Mouse (Mus musculus) thymus, postnatal 36 days (tissue): Measurements from ENCODE around the gene Vmn1r237.
A peak's percentile ranks its signal among the peaks of the same experiment; 100 is the strongest.

Experiments used
- DNase-seq, 2 experiments: peaks; one replicate each; pipeline ENCODE4 v3.0.0; 2022; ENCODE audit warnings: mixed read lengths in 2 of 2

Gene Vmn1r237

DNA sequence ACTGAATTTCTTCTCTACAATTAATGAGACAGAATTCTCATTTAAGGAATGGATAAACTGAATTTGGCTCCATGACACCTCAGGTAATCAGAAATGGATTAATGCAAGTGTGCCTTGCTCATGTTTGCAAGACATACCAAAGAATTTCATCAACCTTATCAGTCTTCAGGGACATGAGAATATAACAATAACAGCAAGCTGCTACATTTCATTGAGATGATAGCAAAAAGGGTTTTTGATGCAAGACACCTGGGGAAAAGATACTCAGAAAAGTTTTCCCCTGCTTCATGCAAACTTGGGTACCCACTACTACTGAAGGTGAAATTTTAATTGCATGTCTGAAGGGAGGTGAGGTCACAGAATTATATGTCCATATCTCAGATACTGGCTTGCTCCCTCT, at the start of gene Vmn1r237:
TSS of gene Vmn1r237 (plus strand) at position 301 of the 400 bp plus-strand sequence.
- no peak for DNase-seq

DNA sequence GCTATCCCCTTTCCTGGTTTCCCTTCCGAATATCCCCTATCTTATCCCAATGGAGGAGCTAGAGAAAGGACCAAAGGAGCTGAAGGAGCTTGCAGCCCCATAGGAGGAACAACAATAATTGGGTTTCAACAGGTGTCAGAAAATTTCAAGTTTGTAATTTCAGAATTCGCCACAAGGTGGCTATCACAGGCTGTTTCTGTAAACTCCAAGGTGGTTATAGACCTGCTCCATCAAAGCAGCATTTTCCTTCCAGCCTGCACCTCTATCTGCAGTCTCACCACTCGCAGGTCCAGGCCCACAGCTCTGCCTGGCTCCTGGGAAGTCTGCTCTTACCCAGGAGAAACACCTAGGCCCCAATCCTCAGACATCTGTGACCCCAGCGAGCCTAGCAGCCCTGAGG, 39.6 kb upstream of the Vmn1r237 start:
- peak; percentile 11 for DNase-seq

DNA sequence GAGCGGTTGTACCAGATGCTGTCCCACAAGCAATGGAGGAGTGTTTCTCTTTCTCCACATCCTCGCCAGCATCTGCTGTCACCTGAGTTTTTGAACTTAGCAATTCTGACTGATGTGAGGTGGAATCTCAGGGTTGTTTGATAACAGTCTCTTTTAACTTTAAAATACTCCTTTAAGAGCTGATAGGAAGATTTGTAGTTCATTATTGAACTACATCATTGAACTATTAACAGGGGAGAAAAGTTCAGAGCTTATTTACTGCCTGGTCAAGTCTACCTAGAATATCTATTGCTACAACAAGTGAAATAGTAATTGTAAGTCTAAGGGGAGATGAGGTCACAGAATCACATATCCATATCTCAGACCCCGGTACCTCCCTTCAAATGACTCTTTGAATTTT, 29.0 kb upstream of the Vmn1r237 start, which contains the start of gene Vmn1r236:
TSS of gene Vmn1r236 (plus strand) at position 301 of the 400 bp plus-strand sequence.
- no peak for DNase-seq

DNA sequence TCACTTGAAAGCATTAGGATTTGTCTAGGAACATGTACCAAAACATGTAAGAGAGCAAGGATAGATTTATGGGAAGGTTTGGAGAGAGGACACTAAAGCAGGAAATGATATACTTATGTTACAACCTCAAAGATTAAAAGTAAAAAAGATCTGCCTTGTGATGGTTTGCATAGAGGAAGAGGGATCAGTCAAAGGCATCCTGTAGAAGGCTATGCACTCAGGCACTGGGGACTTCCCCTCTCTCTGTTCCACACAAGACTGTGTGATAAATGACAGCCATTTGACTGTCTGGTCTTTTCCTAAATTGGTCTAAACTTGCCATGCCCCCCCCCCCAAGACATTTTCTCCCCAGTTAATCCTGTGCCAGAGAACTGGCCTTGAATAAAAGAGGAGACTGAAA, 27.3 kb upstream of the Vmn1r237 start:
- DNase-seq = no peak

DNA sequence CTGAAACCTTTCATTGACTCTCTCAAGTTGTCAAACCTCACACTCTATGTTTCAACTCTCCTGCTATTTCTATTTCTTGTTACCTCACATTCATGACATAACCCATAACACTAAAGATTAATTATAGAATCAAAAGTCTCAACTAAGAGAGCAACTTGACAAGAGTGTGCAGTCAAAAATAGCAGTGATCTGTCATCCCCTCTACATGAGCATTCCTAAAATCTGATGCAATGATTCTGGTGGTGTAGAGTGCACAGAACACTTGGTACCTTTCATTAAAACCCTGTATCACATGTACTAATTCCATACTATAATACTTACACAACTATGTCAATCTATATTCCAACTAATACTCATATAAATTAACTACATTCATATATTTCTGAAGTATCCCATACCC, 22.0 kb upstream of the Vmn1r237 start:
- DNase-seq = no peak
